Mouse (Mus musculus) olfactory bulb, adult 2 months (tissue): ENCODE data around the gene Nxnl2.

Experiments used
- CTCF ChIP-seq: fragments of 200-500 bp; IDR thresholded peaks from 2 replicates; pipeline ENCODE4 v1.5.1; 2012; ENCODE audit warnings: low read depth, mild to moderate bottlenecking, low read length, moderate library complexity; ENCODE audit not compliant: insufficient read depth
- POLR2A ChIP-seq: fragments of 200-500 bp; IDR thresholded peaks from 2 replicates; pipeline ENCODE4 v1.6.1; 2012; ENCODE audit warnings: mild to moderate bottlenecking, low read depth, low read length, moderate library complexity; ENCODE audit not compliant: insufficient read depth

DNA sequence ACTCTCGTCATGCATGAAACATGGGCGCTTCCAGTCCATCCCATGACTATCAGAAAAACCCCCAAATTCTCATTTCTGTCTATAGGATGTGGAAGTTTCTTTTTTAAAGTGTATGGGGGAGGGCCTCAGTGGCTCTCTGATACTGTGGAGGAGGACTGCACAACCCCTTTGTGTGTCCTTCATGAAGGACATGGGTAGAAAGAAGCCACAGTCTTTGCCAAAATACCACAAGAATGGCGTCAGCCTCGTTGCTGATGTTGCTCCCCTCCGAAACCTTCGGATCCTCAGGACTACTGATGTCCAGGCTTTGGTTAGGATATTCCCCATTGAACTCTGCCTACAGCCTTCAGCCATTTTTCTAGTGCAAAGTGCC, 14.8 kb upstream of the Nxnl2 start:
- TF ChIP-seq CTCF (no peak), POLR2A (no peak)
